Mouse (Mus musculus): ENCODE measurements around the gene Flywch1. TPM values are rescaled to one million over a fixed set of nuclear protein-coding genes. Genes with fewer than 3 reads are reported as not detected.

Flywch1 gene
- polyA plus RNA-seq, 1 experiment from 2014 or later, result 220 TPM

- no peak overlapping the region for H3K9ac ChIP-seq (replicated peaks)
- ATAC-seq (ENCODE audit: low FRiP score, low read depth), result no peak
- H3K36me3 ChIP-seq, result peaks cover 26% of the 10 kb centered on the region
- H3K27me3 ChIP-seq, result peaks cover 45% of the 10 kb centered on the region
- no peak overlapping the region for H3K4me2 ChIP-seq (replicated peaks)
- no peak overlapping the region for H3K4me3 ChIP-seq
- peaks cover 21% of the 10 kb centered on the region for H3K4me1 ChIP-seq
- 41% methylated on average over 10 of the region's 10 CpGs for WGBS
- H3K27ac ChIP-seq (replicated peaks), result no peak overlapping the region
- H3K9me3 ChIP-seq, result no peaks in the 10 kb centered on the region
Observed at GRCm38 (mm10) chr17:23748631-23749391, 22.6 kb downstream of the Flywch1 start.

- H3K9ac ChIP-seq (replicated peaks), result no peak overlapping the region
- 54% methylated on average over 6 of the region's 6 CpGs for WGBS
- peaks cover 53% of the 10 kb centered on the region for H3K27me3 ChIP-seq
- ATAC-seq (ENCODE audit: low FRiP score, low read depth), result no peak
- no peak overlapping the region for H3K4me3 ChIP-seq
- H3K4me2 ChIP-seq (replicated peaks), result no peak overlapping the region
- peaks cover 21% of the 10 kb centered on the region for H3K4me1 ChIP-seq
- no peaks in the 10 kb centered on the region for H3K9me3 ChIP-seq
- H3K36me3 ChIP-seq, result peaks cover 19% of the 10 kb centered on the region
- H3K27ac ChIP-seq (replicated peaks), result no peak overlapping the region
Observed at GRCm38 (mm10) chr17:23748026-23748425, 23.4 kb downstream of the Flywch1 start.

GRCm38 (mm10) chr17:23747471-23747870, 23.9 kb downstream of the Flywch1 start:
- H3K9me3 ChIP-seq, result no peaks in the 10 kb centered on the region
- no peak overlapping the region for H3K9ac ChIP-seq (replicated peaks)
- 81% methylated on average over 3 of the region's 3 CpGs for WGBS
- H3K36me3 ChIP-seq, result peaks cover 13% of the 10 kb centered on the region
- H3K27me3 ChIP-seq, result peaks cover 58% of the 10 kb centered on the region
- H3K4me3 ChIP-seq, result no peak overlapping the region
- H3K27ac ChIP-seq (replicated peaks), result no peak overlapping the region
- H3K4me2 ChIP-seq (replicated peaks), result no peak overlapping the region
- ATAC-seq (ENCODE audit: low FRiP score, low read depth), result no peak
- peaks cover 24% of the 10 kb centered on the region for H3K4me1 ChIP-seq

- Histone ChIP-seq H3K9ac (replicated peaks) (no peak overlapping the region), H3K27ac (replicated peaks) (no peak overlapping the region), H3K36me3 (peaks cover 6% of the 10 kb centered on the region), H3K9me3 (no peaks in the 10 kb centered on the region), H3K27me3 (peaks cover 66% of the 10 kb centered on the region), H3K4me1 (peaks cover 29% of the 10 kb centered on the region), H3K4me2 (replicated peaks) (0 out of 2 replicates have a peak overlapping the region, but pooled peaks have one; percentile 70), H3K4me3 (no peak overlapping the region)
- 83% methylated on average over 3 of the region's 3 CpGs for WGBS
- no peak for ATAC-seq (ENCODE audit: low FRiP score, low read depth)
Observed at GRCm38 (mm10) chr17:23746767-23747166, 24.6 kb downstream of the Flywch1 start.

- ATAC-seq (ENCODE audit: low FRiP score, low read depth), result no peak
- peaks cover 29% of the 10 kb centered on the region for H3K4me1 ChIP-seq
Observed at GRCm38 (mm10) chr17:23746311-23746710, 25.1 kb downstream of the Flywch1 start.

GRCm38 (mm10) chr17:23745301-23746251, 25.8 kb downstream of the Flywch1 start, which contains the start of gene Kremen2:
Gene Kremen2, minus strand, starts transcription at chr17:23745833.
- Histone ChIP-seq H3K4me2 (replicated peaks) (peak within 1 kb of the TSS; percentile 70), H3K27me3 (peaks cover 77% of the 10 kb centered on the region), H3K27ac (replicated peaks) (no peak within 1 kb of the TSS), H3K9me3 (no peaks in the 10 kb centered on the region), H3K36me3 (no peaks in the 10 kb centered on the region), H3K9ac (replicated peaks) (peak within 1 kb of the TSS; percentile 52), H3K4me3 (peak within 1 kb of the TSS; percentile 40), H3K4me1 (peaks cover 32% of the 10 kb centered on the region)
- peak; percentile 20; the same call in 1 of the 2 replicates for ATAC-seq (ENCODE audit: low FRiP score, low read depth)
- under 1% methylated on average over 40 of the region's 45 CpGs for WGBS

More at GRCm38 (mm10) chr17:23746311-23746710, 25.1 kb downstream of the Flywch1 start:
- Histone ChIP-seq H3K9ac (replicated peaks) (no peak overlapping the region), H3K4me3 (peak overlapping the region; percentile 40; the same call in 1 of the 2 replicates), H3K9me3 (no peaks in the 10 kb centered on the region), H3K36me3 (peaks cover 1% of the 10 kb centered on the region), H3K4me2 (replicated peaks) (peak overlapping the region; percentile 70), H3K27me3 (peaks cover 70% of the 10 kb centered on the region), H3K27ac (replicated peaks) (no peak overlapping the region)
- WGBS, result 1% methylated on average over 12 of the region's 12 CpGs

GRCm38 (mm10) chr17:23744651-23745050, 26.8 kb downstream of the Flywch1 start:
- Histone ChIP-seq H3K27ac (replicated peaks) (no peak overlapping the region), H3K9ac (replicated peaks) (no peak overlapping the region), H3K4me1 (peaks cover 34% of the 10 kb centered on the region), H3K9me3 (no peaks in the 10 kb centered on the region), H3K4me3 (no peak overlapping the region; the same call in 1 of the 2 replicates), H3K27me3 (peaks cover 79% of the 10 kb centered on the region), H3K4me2 (replicated peaks) (peak overlapping the region; percentile 70; the same call in 1 of the 2 replicates), H3K36me3 (no peaks in the 10 kb centered on the region)
- no peak for ATAC-seq (ENCODE audit: low FRiP score, low read depth)
- under 1% methylated on average over 14 of the region's 14 CpGs for WGBS

- 18% methylated on average over 8 of the region's 8 CpGs for WGBS
- H3K27me3 ChIP-seq, result peaks cover 79% of the 10 kb centered on the region
- peaks cover 38% of the 10 kb centered on the region for H3K4me1 ChIP-seq
- H3K9me3 ChIP-seq, result no peaks in the 10 kb centered on the region
- no peak overlapping the region for H3K9ac ChIP-seq (replicated peaks)
- no peak overlapping the region for H3K4me3 ChIP-seq
- H3K36me3 ChIP-seq, result no peaks in the 10 kb centered on the region
- no peak overlapping the region for H3K4me2 ChIP-seq (replicated peaks)
- no peak for ATAC-seq (ENCODE audit: low FRiP score, low read depth)
- no peak overlapping the region for H3K27ac ChIP-seq (replicated peaks)
Observed at GRCm38 (mm10) chr17:23744076-23744475, 27.3 kb downstream of the Flywch1 start.

- no peaks in the 10 kb centered on the region for H3K9me3 ChIP-seq
- WGBS, result 63% methylated on average over 12 of the region's 12 CpGs
- H3K4me3 ChIP-seq, result no peak overlapping the region
- no peak for ATAC-seq (ENCODE audit: low FRiP score, low read depth)
- peaks cover 78% of the 10 kb centered on the region for H3K27me3 ChIP-seq
- H3K4me2 ChIP-seq (replicated peaks), result no peak overlapping the region
- peaks cover 50% of the 10 kb centered on the region for H3K4me1 ChIP-seq
- no peaks in the 10 kb centered on the region for H3K36me3 ChIP-seq
- H3K9ac ChIP-seq (replicated peaks), result no peak overlapping the region
- H3K27ac ChIP-seq (replicated peaks), result no peak overlapping the region
Observed at GRCm38 (mm10) chr17:23742941-23743340, 28.5 kb downstream of the Flywch1 start.

GRCm38 (mm10) chr17:23742210-23742793, 29.1 kb downstream of the Flywch1 start:
- WGBS, result 9% methylated on average over 44 of the region's 44 CpGs
- peaks cover 77% of the 10 kb centered on the region for H3K27me3 ChIP-seq
- H3K9me3 ChIP-seq, result no peaks in the 10 kb centered on the region
- no peak overlapping the region; the same call in 1 of the 2 replicates for H3K9ac ChIP-seq (replicated peaks)
- H3K36me3 ChIP-seq, result peaks cover 4% of the 10 kb centered on the region; the same call in 1 of the 2 replicates
- peaks cover 53% of the 10 kb centered on the region for H3K4me1 ChIP-seq
- H3K4me3 ChIP-seq, result peak overlapping the region; percentile 24
- no peak for ATAC-seq (ENCODE audit: low FRiP score, low read depth)
- H3K4me2 ChIP-seq (replicated peaks), result peak overlapping the region; percentile 43
- no peak overlapping the region for H3K27ac ChIP-seq (replicated peaks)

- peaks cover 53% of the 10 kb centered on the region for H3K4me1 ChIP-seq
- H3K9me3 ChIP-seq, result no peaks in the 10 kb centered on the region
- peaks cover 70% of the 10 kb centered on the region for H3K27me3 ChIP-seq
- H3K9ac ChIP-seq (replicated peaks), result no peak overlapping the region; the same call in 1 of the 2 replicates
- H3K27ac ChIP-seq (replicated peaks), result no peak overlapping the region
- H3K4me3 ChIP-seq, result peak overlapping the region; percentile 24; the same call in 1 of the 2 replicates
- H3K36me3 ChIP-seq, result peaks cover 10% of the 10 kb centered on the region
- WGBS, result 53% methylated on average over 34 of the region's 38 CpGs
- H3K4me2 ChIP-seq (replicated peaks), result peak overlapping the region; percentile 43; the same call in 1 of the 2 replicates
- no peak for ATAC-seq (ENCODE audit: low FRiP score, low read depth)
Observed at GRCm38 (mm10) chr17:23741359-23742209, 29.8 kb downstream of the Flywch1 start.
